Mouse (Mus musculus): ENCODE results near the gene Cacna2d3. TPM values are rescaled to one million over a fixed set of nuclear protein-coding genes. Genes with fewer than 3 reads are reported as not detected.

The Cacna2d3 gene
- polyA plus RNA-seq, 1 experiment = 0.22 TPM

DNA sequence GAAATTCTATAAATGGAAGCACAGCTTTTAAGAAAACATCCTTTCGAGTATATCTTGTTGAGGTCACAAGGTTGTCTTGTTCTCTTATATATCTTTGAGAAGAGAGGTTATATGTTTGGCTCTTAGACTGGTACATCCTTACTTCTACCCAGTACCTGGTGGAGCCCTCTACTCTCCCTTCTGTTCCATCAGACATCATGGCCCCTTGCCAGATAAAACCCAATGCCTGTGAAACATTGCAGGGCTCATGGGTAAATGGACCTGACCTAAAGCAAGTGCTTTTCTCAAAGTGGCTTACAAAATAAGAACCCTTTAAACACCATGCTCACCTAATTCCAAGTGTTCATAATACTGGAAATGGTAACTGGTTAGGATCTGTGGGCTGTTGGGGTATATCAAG is 660.2 kb downstream of the Cacna2d3 start:
- no peak overlapping the region for H3K27ac ChIP-seq (ENCODE audit: insufficient read depth, low read depth, low read length)
- H3K4me1 ChIP-seq (ENCODE audit: control insufficient read depth, insufficient read depth, low read length) = no peaks in the 10 kb centered on the region
- 67% methylated on average over 1 of the region's 1 CpGs for WGBS
- no peaks in the 10 kb centered on the region for H3K36me3 ChIP-seq (ENCODE audit: control insufficient read depth, insufficient read depth, low read length)
- DNase-seq = no peak
- no peak overlapping the region for H3K4me3 ChIP-seq (ENCODE audit: insufficient read depth, low read depth, low read length)
- no peaks in the 10 kb centered on the region for H3K27me3 ChIP-seq (replicated peaks; ENCODE audit: control insufficient read depth, insufficient read depth, low read length)
- no peak for TF ChIP-seq POLR2A (IDR thresholded peaks at IDR 0.05; ENCODE audit: low read depth, low read length)
- no peak for TF ChIP-seq CTCF (conservative IDR thresholded peaks at IDR 0.05; ENCODE audit: insufficient read depth, insufficient read length, low read depth, low read length)

GRCm38 (mm10) chr14:29060679-29061078 is 661.0 kb downstream of the Cacna2d3 start:
- no peak for DNase-seq
- no peak for TF ChIP-seq CTCF (conservative IDR thresholded peaks at IDR 0.05; ENCODE audit: insufficient read depth, insufficient read length, low read depth, low read length)
- no peak for TF ChIP-seq POLR2A (IDR thresholded peaks at IDR 0.05; ENCODE audit: low read depth, low read length)

GRCm38 (mm10) chr14:29051951-29052835 is 669.5 kb downstream of the Cacna2d3 start:
- DNase-seq = no peak
- Histone ChIP-seq H3K4me1 (ENCODE audit: control insufficient read depth, insufficient read depth, low read length) (no peaks in the 10 kb centered on the region), H3K4me3 (ENCODE audit: insufficient read depth, low read depth, low read length) (no peak overlapping the region), H3K27me3 (replicated peaks; ENCODE audit: control insufficient read depth, insufficient read depth, low read length) (no peaks in the 10 kb centered on the region), H3K27ac (ENCODE audit: insufficient read depth, low read depth, low read length) (no peak overlapping the region), H3K36me3 (ENCODE audit: control insufficient read depth, insufficient read depth, low read length) (no peaks in the 10 kb centered on the region)
- WGBS = 47% methylated on average over 16 of the region's 16 CpGs
- TF ChIP-seq POLR2A (IDR thresholded peaks at IDR 0.05; ENCODE audit: low read depth, low read length) = no peak
- no peak for TF ChIP-seq CTCF (conservative IDR thresholded peaks at IDR 0.05; ENCODE audit: insufficient read depth, insufficient read length, low read depth, low read length)

More at GRCm38 (mm10) chr14:29060679-29061078, 661.0 kb downstream of the Cacna2d3 start:
- no peak overlapping the region for H3K27ac ChIP-seq (ENCODE audit: insufficient read depth, low read depth, low read length)
- H3K27me3 ChIP-seq (replicated peaks; ENCODE audit: control insufficient read depth, insufficient read depth, low read length) = no peaks in the 10 kb centered on the region
- no peaks in the 10 kb centered on the region for H3K36me3 ChIP-seq (ENCODE audit: control insufficient read depth, insufficient read depth, low read length)
- no peak overlapping the region for H3K4me3 ChIP-seq (ENCODE audit: insufficient read depth, low read depth, low read length)
- H3K4me1 ChIP-seq (ENCODE audit: control insufficient read depth, insufficient read depth, low read length) = no peaks in the 10 kb centered on the region

GRCm38 (mm10) chr14:29042355-29042754 is 679.3 kb downstream of the Cacna2d3 start:
- TF ChIP-seq CTCF (conservative IDR thresholded peaks at IDR 0.05; ENCODE audit: insufficient read depth, insufficient read length, low read depth, low read length) (no peak), POLR2A (IDR thresholded peaks at IDR 0.05; ENCODE audit: low read depth, low read length) (no peak)
- WGBS = 90% methylated on average over 1 of the region's 1 CpGs
- Histone ChIP-seq H3K36me3 (ENCODE audit: control insufficient read depth, insufficient read depth, low read length) (no peaks in the 10 kb centered on the region), H3K4me1 (ENCODE audit: control insufficient read depth, insufficient read depth, low read length) (no peaks in the 10 kb centered on the region), H3K27me3 (replicated peaks; ENCODE audit: control insufficient read depth, insufficient read depth, low read length) (no peaks in the 10 kb centered on the region), H3K27ac (ENCODE audit: insufficient read depth, low read depth, low read length) (no peak overlapping the region), H3K4me3 (ENCODE audit: insufficient read depth, low read depth, low read length) (no peak overlapping the region)
- DNase-seq = no peak

GRCm38 (mm10) chr14:29041498-29041897 is 680.2 kb downstream of the Cacna2d3 start:
- TF ChIP-seq POLR2A (IDR thresholded peaks at IDR 0.05; ENCODE audit: low read depth, low read length) (no peak), CTCF (conservative IDR thresholded peaks at IDR 0.05; ENCODE audit: insufficient read depth, insufficient read length, low read depth, low read length) (no peak)
- no peaks in the 10 kb centered on the region for H3K4me1 ChIP-seq (ENCODE audit: control insufficient read depth, insufficient read depth, low read length)
- H3K27ac ChIP-seq (ENCODE audit: insufficient read depth, low read depth, low read length) = no peak overlapping the region
- no peak overlapping the region for H3K4me3 ChIP-seq (ENCODE audit: insufficient read depth, low read depth, low read length)
- 88% methylated on average over 1 of the region's 1 CpGs for WGBS
- H3K27me3 ChIP-seq (replicated peaks; ENCODE audit: control insufficient read depth, insufficient read depth, low read length) = no peaks in the 10 kb centered on the region
- H3K36me3 ChIP-seq (ENCODE audit: control insufficient read depth, insufficient read depth, low read length) = no peaks in the 10 kb centered on the region
- DNase-seq = no peak

DNA sequence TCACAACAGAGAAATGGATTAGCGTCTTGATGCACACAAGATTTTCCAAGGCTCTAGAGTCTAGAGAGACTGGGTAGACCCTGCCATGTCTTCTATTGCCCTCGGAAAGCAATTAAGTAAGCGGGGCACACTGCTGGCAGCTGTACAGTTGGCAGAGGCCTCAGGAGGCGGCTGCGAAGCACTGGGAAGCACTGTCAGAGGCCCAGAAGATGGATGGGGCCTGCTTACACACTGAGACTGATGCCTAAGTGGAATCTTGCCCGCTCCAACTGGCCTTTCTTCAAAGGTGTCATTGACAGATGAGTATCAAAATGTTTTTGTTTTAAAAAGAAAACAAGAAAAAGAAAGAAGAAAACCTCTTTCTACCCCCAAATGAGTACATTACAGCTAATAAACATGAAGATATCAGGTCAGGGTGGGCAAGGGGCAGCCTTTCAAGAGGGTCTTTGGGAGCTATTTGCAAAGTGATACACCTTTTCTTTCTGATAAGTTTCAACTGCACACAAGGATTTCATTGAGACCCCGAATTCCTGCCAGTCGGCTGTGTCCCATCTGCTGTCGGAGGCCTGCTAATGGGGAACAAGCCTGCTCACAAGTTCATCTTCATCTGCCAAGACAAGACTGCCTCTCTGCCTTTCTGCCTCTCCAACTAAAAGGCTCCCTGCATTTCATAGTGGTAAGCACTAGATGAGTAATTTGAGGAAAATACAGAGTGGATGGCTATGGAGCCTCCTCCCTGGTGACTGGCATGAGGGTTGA is 680.9 kb downstream of the Cacna2d3 start:
- Histone ChIP-seq H3K36me3 (ENCODE audit: control insufficient read depth, insufficient read depth, low read length) (no peaks in the 10 kb centered on the region), H3K27me3 (replicated peaks; ENCODE audit: control insufficient read depth, insufficient read depth, low read length) (no peaks in the 10 kb centered on the region), H3K4me1 (ENCODE audit: control insufficient read depth, insufficient read depth, low read length) (no peaks in the 10 kb centered on the region), H3K27ac (ENCODE audit: insufficient read depth, low read depth, low read length) (no peak overlapping the region), H3K4me3 (ENCODE audit: insufficient read depth, low read depth, low read length) (no peak overlapping the region)
- TF ChIP-seq CTCF (conservative IDR thresholded peaks at IDR 0.05; ENCODE audit: insufficient read depth, insufficient read length, low read depth, low read length) = no peak
- TF ChIP-seq POLR2A (IDR thresholded peaks at IDR 0.05; ENCODE audit: low read depth, low read length) = no peak
- WGBS = 64% methylated on average over 9 of the region's 9 CpGs
- peak; percentile 15 for DNase-seq

GRCm38 (mm10) chr14:29038246-29038645 is 683.4 kb downstream of the Cacna2d3 start:
- DNase-seq = no peak
- no peak overlapping the region for H3K27ac ChIP-seq (ENCODE audit: insufficient read depth, low read depth, low read length)
- H3K4me1 ChIP-seq (ENCODE audit: control insufficient read depth, insufficient read depth, low read length) = no peaks in the 10 kb centered on the region
- no peaks in the 10 kb centered on the region for H3K27me3 ChIP-seq (replicated peaks; ENCODE audit: control insufficient read depth, insufficient read depth, low read length)
- TF ChIP-seq CTCF (conservative IDR thresholded peaks at IDR 0.05; ENCODE audit: insufficient read depth, insufficient read length, low read depth, low read length) (no peak), POLR2A (IDR thresholded peaks at IDR 0.05; ENCODE audit: low read depth, low read length) (no peak)
- 74% methylated on average over 5 of the region's 5 CpGs for WGBS
- no peak overlapping the region for H3K4me3 ChIP-seq (ENCODE audit: insufficient read depth, low read depth, low read length)
- no peaks in the 10 kb centered on the region for H3K36me3 ChIP-seq (ENCODE audit: control insufficient read depth, insufficient read depth, low read length)

Data from kidney, adult 2 months (tissue).